Mouse (Mus musculus): ENCODE data around the gene Ccdc40. TPM values are rescaled to one million over a fixed set of nuclear protein-coding genes. Genes with fewer than 3 reads are reported as not detected.
"Not testable (repeated sequence)": the region's sequence is repeated elsewhere in the genome, so short reads cannot be mapped to it uniquely, and the experiment has no call there.

Ccdc40 gene
- polyA plus RNA-seq, 1 experiment from 2014 or later = 12.0 TPM

GRCm38 (mm10) chr11:119264413-119264812 is 36.0 kb downstream of the Ccdc40 start:
- Histone ChIP-seq H3K36me3 (ENCODE audit: control insufficient read depth, insufficient read depth, low read length) (0 out of 2 replicates have a peak, but pooled peaks cover 4% of the 10 kb centered on the region), H3K27ac (ENCODE audit: low read depth, low read length) (no peak overlapping the region), H3K4me1 (ENCODE audit: control insufficient read depth, insufficient read depth, low read length) (peaks cover 13% of the 10 kb centered on the region), H3K4me2 (ENCODE audit: low read depth, low read length) (no peak overlapping the region), H3K9me3 (ENCODE audit: control insufficient read depth, low read length) (no peaks in the 10 kb centered on the region), H3K4me3 (ENCODE audit: low read depth, low read length) (no peak overlapping the region), H3K27me3 (ENCODE audit: control insufficient read depth, insufficient read depth, low read length) (no peaks in the 10 kb centered on the region), H3K9ac (replicated peaks; ENCODE audit: low read depth, low read length) (no peak overlapping the region)
- no peak for ATAC-seq (ENCODE audit: low read depth)
- 94% methylated on average over 13 of the region's 13 CpGs for WGBS

GRCm38 (mm10) chr11:119265811-119266210 is 37.4 kb downstream of the Ccdc40 start:
- H3K4me3 ChIP-seq (ENCODE audit: low read depth, low read length) = no peak overlapping the region
- 0 out of 2 replicates have a peak, but pooled peaks cover 4% of the 10 kb centered on the region for H3K36me3 ChIP-seq (ENCODE audit: control insufficient read depth, insufficient read depth, low read length)
- H3K9me3 ChIP-seq (ENCODE audit: control insufficient read depth, low read length) = no peaks in the 10 kb centered on the region
- no peak overlapping the region for H3K4me2 ChIP-seq (ENCODE audit: low read depth, low read length)
- H3K27ac ChIP-seq (ENCODE audit: low read depth, low read length) = no peak overlapping the region
- H3K27me3 ChIP-seq (ENCODE audit: control insufficient read depth, insufficient read depth, low read length) = no peaks in the 10 kb centered on the region
- WGBS = 80% methylated on average over 7 of the region's 7 CpGs
- H3K9ac ChIP-seq (replicated peaks; ENCODE audit: low read depth, low read length) = no peak overlapping the region
- H3K4me1 ChIP-seq (ENCODE audit: control insufficient read depth, insufficient read depth, low read length) = peaks cover 13% of the 10 kb centered on the region
- no peak for ATAC-seq (ENCODE audit: low read depth)

- H3K9me3 ChIP-seq (ENCODE audit: control insufficient read depth, low read length) = no peaks in the 10 kb centered on the region
- no peaks in the 10 kb centered on the region for H3K36me3 ChIP-seq (ENCODE audit: control insufficient read depth, insufficient read depth, low read length)
- ATAC-seq (ENCODE audit: low read depth) = peak; percentile 26; the same call in 1 of the 2 replicates
- peak overlapping the region; percentile 95 for H3K4me2 ChIP-seq (ENCODE audit: low read depth, low read length)
- WGBS = 48% methylated on average over 6 of the region's 6 CpGs
- H3K4me1 ChIP-seq (ENCODE audit: control insufficient read depth, insufficient read depth, low read length) = peaks cover 13% of the 10 kb centered on the region
- peak overlapping the region; percentile 72; the same call in 1 of the 2 replicates for H3K9ac ChIP-seq (replicated peaks; ENCODE audit: low read depth, low read length)
- 0 out of 2 replicates have a peak overlapping the region, but pooled peaks have one; percentile 34 for H3K27ac ChIP-seq (ENCODE audit: low read depth, low read length)
- peak overlapping the region; percentile 63; the same call in 1 of the 2 replicates for H3K4me3 ChIP-seq (ENCODE audit: low read depth, low read length)
- H3K27me3 ChIP-seq (ENCODE audit: control insufficient read depth, insufficient read depth, low read length) = no peaks in the 10 kb centered on the region
Measured at GRCm38 (mm10) chr11:119267241-119267674, 38.9 kb downstream of the Ccdc40 start.

- peak; percentile 82 for ATAC-seq (ENCODE audit: low read depth)
Measured at GRCm38 (mm10) chr11:119267768-119268556, 39.6 kb downstream of the Ccdc40 start, which contains the start of gene Gaa. Gaa (plus strand) TSS chr11:119267887.

GRCm38 (mm10) chr11:119268557-119269195 is 40.3 kb downstream of the Ccdc40 start:
- WGBS = 79% methylated on average over 16 of the region's 16 CpGs
- H3K4me1 ChIP-seq (ENCODE audit: control insufficient read depth, insufficient read depth, low read length) = peaks cover 13% of the 10 kb centered on the region
- peak overlapping the region; percentile 72 for H3K9ac ChIP-seq (replicated peaks; ENCODE audit: low read depth, low read length)
- no peaks in the 10 kb centered on the region for H3K9me3 ChIP-seq (ENCODE audit: control insufficient read depth, low read length)
- H3K27me3 ChIP-seq (ENCODE audit: control insufficient read depth, insufficient read depth, low read length) = no peaks in the 10 kb centered on the region
- H3K4me2 ChIP-seq (ENCODE audit: low read depth, low read length) = peak overlapping the region; percentile 95
- H3K27ac ChIP-seq (ENCODE audit: low read depth, low read length) = no peak overlapping the region
- ATAC-seq (ENCODE audit: low read depth) = no peak
- peaks cover 2% of the 10 kb centered on the region; the same call in 1 of the 2 replicates for H3K36me3 ChIP-seq (ENCODE audit: control insufficient read depth, insufficient read depth, low read length)
- peak overlapping the region; percentile 63 for H3K4me3 ChIP-seq (ENCODE audit: low read depth, low read length)

More at GRCm38 (mm10) chr11:119267768-119268556, 39.6 kb downstream of the Ccdc40 start, which contains the start of gene Gaa:
- Histone ChIP-seq H3K4me2 (ENCODE audit: low read depth, low read length) (peak within 1 kb of the TSS; percentile 95), H3K4me1 (ENCODE audit: control insufficient read depth, insufficient read depth, low read length) (peaks cover 13% of the 10 kb centered on the region), H3K9ac (replicated peaks; ENCODE audit: low read depth, low read length) (peak within 1 kb of the TSS; percentile 72), H3K27me3 (ENCODE audit: control insufficient read depth, insufficient read depth, low read length) (no peaks in the 10 kb centered on the region), H3K36me3 (ENCODE audit: control insufficient read depth, insufficient read depth, low read length) (no peaks in the 10 kb centered on the region), H3K9me3 (ENCODE audit: control insufficient read depth, low read length) (no peaks in the 10 kb centered on the region), H3K4me3 (ENCODE audit: low read depth, low read length) (peak within 1 kb of the TSS; percentile 63), H3K27ac (ENCODE audit: low read depth, low read length) (0 out of 2 replicates have a peak within 1 kb of the TSS, but pooled peaks have one; percentile 34)
- whole genome bisulfite sequencing = 5% methylated on average over 52 of the region's 52 CpGs

GRCm38 (mm10) chr11:119272492-119272891 is 44.1 kb downstream of the Ccdc40 start:
- ATAC-seq (ENCODE audit: low read depth); H3K9me3 ChIP-seq (ENCODE audit: control insufficient read depth, low read length); H3K27me3 ChIP-seq (ENCODE audit: control insufficient read depth, insufficient read depth, low read length); H3K27ac ChIP-seq (ENCODE audit: low read depth, low read length); H3K9ac ChIP-seq (replicated peaks; ENCODE audit: low read depth, low read length); H3K4me1 ChIP-seq (ENCODE audit: control insufficient read depth, insufficient read depth, low read length); H3K4me2 ChIP-seq (ENCODE audit: low read depth, low read length); H3K4me3 ChIP-seq (ENCODE audit: low read depth, low read length): not testable (repeated sequence)
- peaks cover 24% of the 10 kb centered on the region for H3K36me3 ChIP-seq (ENCODE audit: control insufficient read depth, insufficient read depth, low read length)
- 63% methylated on average over 3 of the region's 3 CpGs for WGBS

GRCm38 (mm10) chr11:119273186-119273930 is 45.0 kb downstream of the Ccdc40 start:
- Histone ChIP-seq H3K4me3 (ENCODE audit: low read depth, low read length) (no peak overlapping the region), H3K4me1 (ENCODE audit: control insufficient read depth, insufficient read depth, low read length) (peaks cover 3% of the 10 kb centered on the region), H3K27ac (ENCODE audit: low read depth, low read length) (no peak overlapping the region), H3K36me3 (ENCODE audit: control insufficient read depth, insufficient read depth, low read length) (peaks cover 30% of the 10 kb centered on the region), H3K4me2 (ENCODE audit: low read depth, low read length) (no peak overlapping the region), H3K9ac (replicated peaks; ENCODE audit: low read depth, low read length) (no peak overlapping the region), H3K27me3 (ENCODE audit: control insufficient read depth, insufficient read depth, low read length) (no peaks in the 10 kb centered on the region), H3K9me3 (ENCODE audit: control insufficient read depth, low read length) (no peaks in the 10 kb centered on the region)
- 86% methylated on average over 8 of the region's 8 CpGs for WGBS
- ATAC-seq (ENCODE audit: low read depth) = no peak

GRCm38 (mm10) chr11:119281030-119281429 is 52.7 kb downstream of the Ccdc40 start:
- no peaks in the 10 kb centered on the region for H3K9me3 ChIP-seq (ENCODE audit: control insufficient read depth, low read length)

More at GRCm38 (mm10) chr11:119281030-119281429, 52.7 kb downstream of the Ccdc40 start:
- no peak for ATAC-seq (ENCODE audit: low read depth)
- no peak overlapping the region for H3K27ac ChIP-seq (ENCODE audit: low read depth, low read length)
- H3K9ac ChIP-seq (replicated peaks; ENCODE audit: low read depth, low read length) = no peak overlapping the region
- H3K4me1 ChIP-seq (ENCODE audit: control insufficient read depth, insufficient read depth, low read length) = no peaks in the 10 kb centered on the region
- 87% methylated on average over 15 of the region's 15 CpGs for WGBS
- no peak overlapping the region for H3K4me3 ChIP-seq (ENCODE audit: low read depth, low read length)
- H3K36me3 ChIP-seq (ENCODE audit: control insufficient read depth, insufficient read depth, low read length) = peaks cover 50% of the 10 kb centered on the region
- no peak overlapping the region for H3K4me2 ChIP-seq (ENCODE audit: low read depth, low read length)
- H3K27me3 ChIP-seq (ENCODE audit: control insufficient read depth, insufficient read depth, low read length) = no peaks in the 10 kb centered on the region

All from neural tube, embryonic 14.5 days (tissue).